Mouse (Mus musculus): ENCODE measurements around the gene Tmem50b. TPM values are rescaled to one million over a fixed set of nuclear protein-coding genes. Genes with fewer than 3 reads are reported as not detected.
"Not testable (repeated sequence)": the region's sequence is repeated elsewhere in the genome, so short reads cannot be mapped to it uniquely, and the experiment has no call there.

The Tmem50b gene
- polyA plus RNA-seq, 1 experiment from 2014 or later, result 41.4 TPM

DNA sequence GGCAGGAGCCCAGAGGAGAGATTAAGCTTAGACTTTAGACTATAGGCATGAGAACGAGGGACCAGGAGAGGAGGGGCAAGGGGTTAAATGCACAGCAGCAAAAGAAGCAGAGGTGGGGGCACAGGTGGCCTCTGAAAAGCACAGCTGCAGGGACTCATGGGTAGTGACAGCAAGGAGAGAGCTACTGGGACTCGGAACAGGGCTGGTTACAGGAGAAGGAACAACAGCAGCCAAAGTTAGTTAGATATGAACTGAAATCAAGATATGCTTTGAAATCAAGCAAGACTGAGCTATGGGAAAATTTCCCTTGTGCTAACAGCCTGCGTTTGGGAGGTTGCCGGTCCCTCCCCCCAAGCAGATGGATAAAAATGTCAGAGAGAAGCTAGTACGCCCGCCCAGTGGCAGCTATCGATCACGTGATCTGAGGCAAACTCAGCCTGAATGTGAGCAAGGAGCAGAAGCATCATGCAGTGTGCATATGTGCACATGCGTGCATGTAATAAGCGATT, 56.0 kb downstream of the Tmem50b start:
- Histone ChIP-seq H3K27me3 (ENCODE audit: low read depth, poor library complexity, severe bottlenecking) (peaks cover 23% of the 10 kb centered on the region), H3K27ac (replicated peaks) (no peak overlapping the region), H3K4me3 (peak overlapping the region; percentile 33; the same call in 1 of the 2 replicates), H3K4me1 (peaks cover 15% of the 10 kb centered on the region), H3K9me3 (replicated peaks) (no peaks in the 10 kb centered on the region), H3K36me3 (no peaks in the 10 kb centered on the region)
- no peak for DNase-seq (ENCODE audit: low spot score)
- WGBS, result 42% methylated on average over 10 of the region's 10 CpGs

DNA sequence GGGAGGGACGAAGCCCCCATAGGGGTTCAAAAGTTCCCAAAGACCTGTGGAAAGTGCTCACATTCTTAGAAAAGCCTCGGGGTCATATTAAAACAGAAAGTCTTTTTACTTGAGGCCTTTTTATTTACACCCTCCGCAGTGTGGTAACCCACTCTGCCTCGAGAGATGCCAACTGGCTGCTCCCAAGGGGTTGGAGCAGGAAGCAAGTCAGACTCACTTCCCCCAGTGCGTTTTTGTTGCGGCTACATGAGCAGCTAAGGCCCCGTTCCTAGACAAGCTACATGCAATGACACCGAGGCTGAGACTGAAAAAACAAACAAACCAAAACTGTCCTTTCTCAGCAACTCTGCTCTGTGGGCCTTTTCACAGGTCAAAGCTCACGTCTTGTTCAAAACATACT, 59.1 kb downstream of the Tmem50b start:
- WGBS, result 64% methylated on average over 9 of the region's 9 CpGs
- H3K4me1 ChIP-seq, result peaks cover 11% of the 10 kb centered on the region
- H3K27me3 ChIP-seq (ENCODE audit: low read depth, poor library complexity, severe bottlenecking), result 0 out of 2 replicates have a peak, but pooled peaks cover 8% of the 10 kb centered on the region
- H3K27ac ChIP-seq (replicated peaks), result peak overlapping the region; percentile 19; the same call in 1 of the 2 replicates
- no peak overlapping the region for H3K4me3 ChIP-seq
- no peaks in the 10 kb centered on the region for H3K9me3 ChIP-seq (replicated peaks)
- DNase-seq (ENCODE audit: low spot score), result no peak
- H3K36me3 ChIP-seq, result no peaks in the 10 kb centered on the region

DNA sequence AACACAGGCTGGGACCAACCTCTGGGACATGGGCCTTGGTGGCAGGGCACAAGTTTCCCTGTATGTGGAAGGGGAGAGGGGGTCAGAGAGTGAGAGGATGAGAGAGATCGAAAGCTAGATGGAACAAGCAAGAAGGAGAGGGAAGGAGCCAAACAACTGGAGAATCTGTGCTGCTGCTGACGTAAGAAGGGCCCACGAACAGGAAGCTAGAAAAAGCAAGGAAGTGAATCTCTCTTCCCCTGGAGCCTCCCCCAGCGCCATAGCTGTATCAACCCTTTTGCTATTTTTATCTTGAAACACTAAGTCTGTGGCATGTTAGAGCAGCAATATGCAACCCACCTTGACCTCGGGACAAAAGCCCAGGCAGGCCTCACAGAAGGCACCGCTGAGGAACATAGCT, 59.5 kb downstream of the Tmem50b start:
- Histone ChIP-seq H3K27me3 (ENCODE audit: low read depth, poor library complexity, severe bottlenecking) (0 out of 2 replicates have a peak, but pooled peaks cover 8% of the 10 kb centered on the region), H3K9me3 (replicated peaks) (no peaks in the 10 kb centered on the region), H3K4me1 (peaks cover 11% of the 10 kb centered on the region), H3K4me3 (no peak overlapping the region), H3K36me3 (no peaks in the 10 kb centered on the region), H3K27ac (replicated peaks) (peak overlapping the region; percentile 19)
- no peak for DNase-seq (ENCODE audit: low spot score)
- WGBS, result 75% methylated on average over 6 of the region's 6 CpGs

GRCm38 (mm10) chr16:91537065-91537464, 60.5 kb downstream of the Tmem50b start:
- H3K36me3 ChIP-seq, result no peaks in the 10 kb centered on the region
- no peak for DNase-seq (ENCODE audit: low spot score)
- WGBS, result 81% methylated on average over 3 of the region's 3 CpGs

GRCm38 (mm10) chr16:91536372-91536771, 61.2 kb downstream of the Tmem50b start:
- H3K4me1 ChIP-seq, result peaks cover 3% of the 10 kb centered on the region

More at GRCm38 (mm10) chr16:91537065-91537464, 60.5 kb downstream of the Tmem50b start:
- peaks cover 10% of the 10 kb centered on the region for H3K4me1 ChIP-seq
- H3K27me3 ChIP-seq (ENCODE audit: low read depth, poor library complexity, severe bottlenecking), result 0 out of 2 replicates have a peak, but pooled peaks cover 8% of the 10 kb centered on the region
- H3K27ac ChIP-seq (replicated peaks), result no peak overlapping the region
- no peaks in the 10 kb centered on the region for H3K9me3 ChIP-seq (replicated peaks)
- no peak overlapping the region for H3K4me3 ChIP-seq

GRCm38 (mm10) chr16:91534888-91535287, 62.7 kb downstream of the Tmem50b start:
- Histone ChIP-seq H3K27me3 (ENCODE audit: low read depth, poor library complexity, severe bottlenecking) (no peaks in the 10 kb centered on the region), H3K27ac (replicated peaks) (no peak overlapping the region), H3K4me3 (no peak overlapping the region), H3K4me1 (no peaks in the 10 kb centered on the region), H3K9me3 (replicated peaks) (no peaks in the 10 kb centered on the region), H3K36me3 (no peaks in the 10 kb centered on the region)
- no peak for DNase-seq (ENCODE audit: low spot score)
- WGBS, result 87% methylated on average over 6 of the region's 6 CpGs

More at GRCm38 (mm10) chr16:91536372-91536771, 61.2 kb downstream of the Tmem50b start:
- H3K9me3 ChIP-seq (replicated peaks), result no peaks in the 10 kb centered on the region
- H3K27ac ChIP-seq (replicated peaks), result no peak overlapping the region
- no peak overlapping the region for H3K4me3 ChIP-seq
- no peak for DNase-seq (ENCODE audit: low spot score)
- H3K36me3 ChIP-seq, result no peaks in the 10 kb centered on the region
- 0 out of 2 replicates have a peak, but pooled peaks cover 8% of the 10 kb centered on the region for H3K27me3 ChIP-seq (ENCODE audit: low read depth, poor library complexity, severe bottlenecking)
- 86% methylated on average over 6 of the region's 6 CpGs for WGBS

DNA sequence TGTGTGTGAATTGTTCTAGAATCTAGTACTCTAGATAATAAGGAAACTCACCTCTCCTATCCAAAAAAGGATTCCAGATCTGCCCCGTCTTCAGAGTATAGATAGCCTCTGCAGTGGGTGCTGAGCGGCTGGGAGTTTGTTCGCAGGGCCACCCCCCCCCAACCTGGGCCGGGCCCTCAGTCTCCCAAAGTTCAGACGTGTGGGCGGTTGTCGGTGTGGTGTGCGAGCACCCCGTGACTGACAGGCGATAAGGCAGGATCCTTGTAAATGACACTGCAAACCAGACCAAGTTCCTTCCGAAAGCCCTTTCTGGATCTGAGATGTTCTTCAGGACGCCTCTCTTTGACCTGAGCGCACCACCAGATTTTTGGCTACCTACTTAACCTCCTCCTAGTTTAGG, 63.1 kb downstream of the Tmem50b start:
- Histone ChIP-seq H3K36me3 (no peaks in the 10 kb centered on the region), H3K27me3 (ENCODE audit: low read depth, poor library complexity, severe bottlenecking) (no peaks in the 10 kb centered on the region), H3K27ac (replicated peaks) (no peak overlapping the region), H3K9me3 (replicated peaks) (no peaks in the 10 kb centered on the region), H3K4me3 (no peak overlapping the region), H3K4me1 (no peaks in the 10 kb centered on the region)
- DNase-seq (ENCODE audit: low spot score), result peak; percentile 91
- 55% methylated on average over 13 of the region's 13 CpGs for WGBS

DNA sequence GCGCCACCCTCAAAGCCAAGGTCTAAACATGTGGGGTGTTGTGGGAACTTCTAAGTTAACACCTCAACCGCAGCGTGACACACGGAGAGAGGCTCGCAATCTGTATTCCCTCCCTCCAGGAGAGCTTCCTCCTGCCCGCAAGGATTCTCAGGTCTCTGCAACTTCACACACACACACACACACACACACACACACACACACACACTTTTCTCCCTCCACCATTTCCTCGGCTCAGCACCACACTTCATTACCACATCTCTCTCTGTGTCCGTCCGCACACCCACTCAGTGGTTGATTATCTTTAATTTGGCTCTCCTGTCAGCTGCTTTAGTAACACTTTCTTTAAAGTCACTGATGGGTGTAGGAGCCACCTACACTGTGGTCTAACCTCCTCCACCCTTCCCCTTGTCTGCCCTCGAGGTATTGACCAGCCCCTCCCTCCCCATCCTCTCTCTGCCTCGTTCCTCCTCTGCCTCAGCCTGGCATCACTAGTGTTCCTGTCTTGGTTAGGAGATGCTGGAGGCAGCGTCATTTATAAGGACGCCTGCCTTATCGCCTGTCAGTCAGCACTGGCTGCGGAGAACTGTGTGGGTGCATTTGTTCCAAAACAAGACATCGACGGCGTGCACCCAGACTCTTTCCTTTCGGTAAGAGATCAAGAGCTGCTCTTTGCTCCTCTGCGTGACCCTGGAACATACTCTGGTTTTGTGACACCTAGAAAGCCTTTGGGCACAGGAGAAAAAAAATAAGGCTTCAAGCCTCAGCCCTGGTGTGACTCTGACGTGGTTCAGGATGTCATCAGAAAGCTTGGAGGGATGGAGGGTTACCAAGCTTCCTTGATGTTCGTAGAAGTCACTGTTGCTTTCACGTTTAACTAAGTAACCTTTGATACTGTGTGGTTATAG, 64.3 kb downstream of the Tmem50b start:
- no peaks in the 10 kb centered on the region for H3K4me1 ChIP-seq
- no peak overlapping the region for H3K27ac ChIP-seq (replicated peaks)
- H3K9me3 ChIP-seq (replicated peaks), result no peaks in the 10 kb centered on the region
- no peak overlapping the region for H3K4me3 ChIP-seq
- WGBS, result 78% methylated on average over 23 of the region's 23 CpGs
- DNase-seq (ENCODE audit: low spot score), result no peak
- no peaks in the 10 kb centered on the region for H3K27me3 ChIP-seq (ENCODE audit: low read depth, poor library complexity, severe bottlenecking)
- no peaks in the 10 kb centered on the region for H3K36me3 ChIP-seq

GRCm38 (mm10) chr16:91532429-91532828, 65.2 kb downstream of the Tmem50b start:
- Histone ChIP-seq H3K27ac (replicated peaks) (no peak overlapping the region), H3K4me1 (no peaks in the 10 kb centered on the region), H3K36me3 (no peaks in the 10 kb centered on the region), H3K9me3 (replicated peaks) (no peaks in the 10 kb centered on the region), H3K27me3 (ENCODE audit: low read depth, poor library complexity, severe bottlenecking) (no peaks in the 10 kb centered on the region), H3K4me3 (no peak overlapping the region)
- WGBS, result 59% methylated on average over 2 of the region's 2 CpGs
- DNase-seq (ENCODE audit: low spot score), result no peak

DNA sequence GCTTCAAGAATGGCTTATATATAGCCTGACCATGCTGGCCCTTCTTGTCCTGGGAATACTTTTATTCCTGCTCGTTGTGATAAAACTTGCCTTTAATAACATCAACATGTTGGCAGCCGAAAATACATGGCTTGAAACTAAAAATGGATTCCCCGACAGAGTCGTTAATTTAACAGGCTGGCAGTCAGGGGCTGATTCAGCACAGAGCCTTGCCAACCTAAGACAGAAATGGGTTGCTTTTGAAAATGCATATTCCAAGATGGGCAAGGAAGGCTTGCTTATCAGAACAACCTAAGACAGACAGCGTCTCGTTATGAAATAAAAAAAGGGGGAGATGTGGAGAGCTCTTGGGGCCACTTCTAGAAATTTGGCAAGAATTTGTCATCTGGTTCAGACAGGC, 65.7 kb downstream of the Tmem50b start:
- Histone ChIP-seq H3K4me3 (no peak overlapping the region), H3K4me1 (no peaks in the 10 kb centered on the region), H3K27ac (replicated peaks) (no peak overlapping the region), H3K27me3 (ENCODE audit: low read depth, poor library complexity, severe bottlenecking) (no peaks in the 10 kb centered on the region), H3K9me3 (replicated peaks) (no peaks in the 10 kb centered on the region), H3K36me3 (no peaks in the 10 kb centered on the region)
- DNase-seq (ENCODE audit: low spot score), result no peak
- 90% methylated on average over 6 of the region's 6 CpGs for WGBS

GRCm38 (mm10) chr16:91530830-91531229, 66.8 kb downstream of the Tmem50b start:
- not testable (repeated sequence) for H3K4me1 ChIP-seq; H3K27ac ChIP-seq (replicated peaks); H3K27me3 ChIP-seq (ENCODE audit: low read depth, poor library complexity, severe bottlenecking); H3K9me3 ChIP-seq (replicated peaks); DNase-seq (ENCODE audit: low spot score); H3K4me3 ChIP-seq; H3K36me3 ChIP-seq
- WGBS, result 88% methylated on average over 4 of the region's 4 CpGs

GRCm38 (mm10) chr16:91528578-91528977, 69.0 kb downstream of the Tmem50b start:
- no peaks in the 10 kb centered on the region for H3K4me1 ChIP-seq
- no peak for DNase-seq (ENCODE audit: low spot score)
- 91% methylated on average over 9 of the region's 9 CpGs for WGBS
- no peak overlapping the region for H3K27ac ChIP-seq (replicated peaks)
- no peaks in the 10 kb centered on the region for H3K27me3 ChIP-seq (ENCODE audit: low read depth, poor library complexity, severe bottlenecking)
- H3K4me3 ChIP-seq, result no peak overlapping the region
- no peaks in the 10 kb centered on the region for H3K9me3 ChIP-seq (replicated peaks)
- H3K36me3 ChIP-seq, result no peaks in the 10 kb centered on the region

GRCm38 (mm10) chr16:91527500-91527899, 70.1 kb downstream of the Tmem50b start:
- Histone ChIP-seq H3K9me3 (replicated peaks) (no peaks in the 10 kb centered on the region), H3K4me3 (no peak overlapping the region), H3K4me1 (peaks cover 4% of the 10 kb centered on the region; the same call in 1 of the 2 replicates), H3K36me3 (no peaks in the 10 kb centered on the region), H3K27ac (replicated peaks) (no peak overlapping the region), H3K27me3 (ENCODE audit: low read depth, poor library complexity, severe bottlenecking) (no peaks in the 10 kb centered on the region)
- DNase-seq (ENCODE audit: low spot score), result no peak
- 79% methylated on average over 5 of the region's 5 CpGs for WGBS
